Mouse (Mus musculus) brain, embryonic 14.5 days (tissue): ENCODE measurements around the gene Schip1.

Source experiments
- CTCF ChIP-seq: fragments of 200-500 bp; IDR thresholded peaks from 2 replicates; pipeline ENCODE4 v1.5.1; 2012; ENCODE audit warnings: inconsistent platforms, mild to moderate bottlenecking, moderate library complexity, borderline replicate concordance; ENCODE audit not compliant: insufficient read depth, insufficient read length; ENCODE audit errors: extremely low read depth
- POLR2A ChIP-seq: fragments of 200-500 bp; IDR thresholded peaks from 2 replicates; pipeline ENCODE4 v1.6.1; 2012; ENCODE audit warnings: mild to moderate bottlenecking, inconsistent platforms, borderline replicate concordance; ENCODE audit not compliant: poor library complexity, insufficient read depth, insufficient read length, severe bottlenecking; ENCODE audit errors: extremely low read depth

DNA sequence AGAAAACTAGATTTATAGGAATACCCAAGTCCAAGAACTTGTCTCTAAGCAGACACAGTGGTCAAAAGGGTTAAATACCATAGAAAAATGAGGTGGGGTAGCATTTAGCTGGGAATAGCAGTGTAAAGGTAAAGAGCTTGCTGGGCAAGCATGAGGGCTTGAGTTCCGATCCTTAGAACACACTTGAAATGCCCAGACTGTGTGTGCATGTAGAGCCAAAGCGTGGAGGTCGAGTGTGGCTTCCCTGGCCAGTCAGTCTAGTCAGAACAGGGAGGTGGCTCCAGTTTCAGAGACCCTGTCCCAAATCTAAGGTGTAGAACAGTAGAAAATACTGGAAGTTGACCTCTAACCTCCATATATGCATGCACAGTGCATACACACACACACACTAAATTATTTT, 418.9 kb downstream of the Schip1 start:
- TF ChIP-seq CTCF (no peak), POLR2A (no peak)
